Mouse (Mus musculus): ENCODE measurements around the gene Pex6. TPM values are rescaled to one million over a fixed set of nuclear protein-coding genes. Genes with fewer than 3 reads are reported as not detected.
A peak's percentile ranks its signal among the peaks of the same experiment; 100 is the strongest.

The Pex6 gene
- polyA plus RNA-seq, 1 experiment from 2014 or later = 10.4 TPM

DNA sequence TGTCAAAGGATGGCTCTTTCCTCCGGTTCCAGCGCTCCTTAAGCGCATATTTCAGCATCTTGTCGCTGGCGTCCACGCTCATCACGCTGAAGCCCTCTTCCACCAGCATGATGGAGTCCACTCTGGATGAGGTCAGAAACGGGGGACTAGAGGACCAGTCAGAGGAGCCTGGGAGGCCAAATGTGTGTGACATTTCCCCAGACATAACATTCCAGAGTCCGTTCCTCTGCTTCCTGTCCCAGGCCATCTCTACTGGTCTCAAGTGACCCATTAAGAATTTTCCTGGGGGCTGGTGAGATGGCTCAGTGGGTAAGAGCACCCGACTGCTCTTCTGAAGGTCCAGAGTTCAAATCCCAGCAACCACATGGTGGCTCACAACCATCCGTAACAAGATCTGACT, 16.0 kb downstream of the Pex6 start:
- H3K27ac ChIP-seq (ENCODE audit: low read depth, low read length) = no peak overlapping the region
- no peaks in the 10 kb centered on the region for H3K27me3 ChIP-seq (replicated peaks; ENCODE audit: control insufficient read depth, insufficient read depth, low read length)
- H3K4me1 ChIP-seq (replicated peaks; ENCODE audit: control insufficient read depth, insufficient read depth, low read length) = no peaks in the 10 kb centered on the region
- no peak overlapping the region for H3K4me3 ChIP-seq (ENCODE audit: low read depth, low read length)
- no peaks in the 10 kb centered on the region for H3K9me3 ChIP-seq (ENCODE audit: control insufficient read depth)
- WGBS = 91% methylated on average over 11 of the region's 11 CpGs
- H3K9ac ChIP-seq (ENCODE audit: low read depth, low read length) = no peak overlapping the region
- H3K36me3 ChIP-seq (ENCODE audit: control insufficient read depth, insufficient read depth) = peaks cover 28% of the 10 kb centered on the region
- no peak overlapping the region for H3K4me2 ChIP-seq (replicated peaks; ENCODE audit: low read depth)
- TF ChIP-seq CTCF (IDR thresholded peaks at IDR 0.05; ENCODE audit: low read depth) = no peak
- ATAC-seq = no peak

DNA sequence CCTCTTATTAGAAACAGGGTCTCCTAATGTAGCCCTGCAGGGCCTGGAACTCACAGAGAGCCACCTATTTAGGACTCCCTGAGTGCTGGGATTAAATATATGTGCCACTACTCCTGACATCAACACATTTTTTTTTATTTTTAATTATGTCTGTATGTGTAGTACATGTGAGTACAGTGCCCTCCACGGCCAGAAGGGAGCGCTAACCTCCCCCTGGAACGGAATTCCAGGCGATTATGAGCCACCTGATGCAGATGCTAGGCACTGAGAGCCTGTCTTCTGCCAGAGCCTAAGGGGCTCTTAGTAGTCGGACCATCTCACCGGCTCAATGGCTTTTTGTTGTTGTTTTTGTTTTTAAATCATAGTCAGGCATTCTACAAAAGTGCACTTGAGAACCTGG, 16.8 kb downstream of the Pex6 start:
- H3K9ac ChIP-seq (ENCODE audit: low read depth, low read length) = no peak overlapping the region
- no peak for ATAC-seq
- no peak overlapping the region for H3K27ac ChIP-seq (ENCODE audit: low read depth, low read length)
- H3K4me2 ChIP-seq (replicated peaks; ENCODE audit: low read depth) = no peak overlapping the region
- H3K36me3 ChIP-seq (ENCODE audit: control insufficient read depth, insufficient read depth) = peaks cover 23% of the 10 kb centered on the region
- no peaks in the 10 kb centered on the region for H3K27me3 ChIP-seq (replicated peaks; ENCODE audit: control insufficient read depth, insufficient read depth, low read length)
- H3K9me3 ChIP-seq (ENCODE audit: control insufficient read depth) = no peaks in the 10 kb centered on the region
- no peak overlapping the region for H3K4me3 ChIP-seq (ENCODE audit: low read depth, low read length)
- peak; percentile 57 for TF ChIP-seq CTCF (IDR thresholded peaks at IDR 0.05; ENCODE audit: low read depth)
- WGBS = 43% methylated on average over 6 of the region's 6 CpGs
- H3K4me1 ChIP-seq (replicated peaks; ENCODE audit: control insufficient read depth, insufficient read depth, low read length) = no peaks in the 10 kb centered on the region

- ATAC-seq = no peak; the same call in 1 of the 2 replicates
- no peak overlapping the region for H3K27ac ChIP-seq (ENCODE audit: low read depth, low read length)
- 47% methylated on average over 11 of the region's 11 CpGs for WGBS
- no peak for TF ChIP-seq CTCF (IDR thresholded peaks at IDR 0.05; ENCODE audit: low read depth)
- peaks cover 18% of the 10 kb centered on the region for H3K36me3 ChIP-seq (ENCODE audit: control insufficient read depth, insufficient read depth)
- no peaks in the 10 kb centered on the region for H3K9me3 ChIP-seq (ENCODE audit: control insufficient read depth)
- peak overlapping the region; percentile 66 for H3K4me2 ChIP-seq (replicated peaks; ENCODE audit: low read depth)
- no peak overlapping the region for H3K4me3 ChIP-seq (ENCODE audit: low read depth, low read length)
- no peaks in the 10 kb centered on the region for H3K4me1 ChIP-seq (replicated peaks; ENCODE audit: control insufficient read depth, insufficient read depth, low read length)
- no peak overlapping the region for H3K9ac ChIP-seq (ENCODE audit: low read depth, low read length)
- H3K27me3 ChIP-seq (replicated peaks; ENCODE audit: control insufficient read depth, insufficient read depth, low read length) = no peaks in the 10 kb centered on the region
Observed at GRCm38 (mm10) chr17:46728496-46728895, 17.2 kb downstream of the Pex6 start.

DNA sequence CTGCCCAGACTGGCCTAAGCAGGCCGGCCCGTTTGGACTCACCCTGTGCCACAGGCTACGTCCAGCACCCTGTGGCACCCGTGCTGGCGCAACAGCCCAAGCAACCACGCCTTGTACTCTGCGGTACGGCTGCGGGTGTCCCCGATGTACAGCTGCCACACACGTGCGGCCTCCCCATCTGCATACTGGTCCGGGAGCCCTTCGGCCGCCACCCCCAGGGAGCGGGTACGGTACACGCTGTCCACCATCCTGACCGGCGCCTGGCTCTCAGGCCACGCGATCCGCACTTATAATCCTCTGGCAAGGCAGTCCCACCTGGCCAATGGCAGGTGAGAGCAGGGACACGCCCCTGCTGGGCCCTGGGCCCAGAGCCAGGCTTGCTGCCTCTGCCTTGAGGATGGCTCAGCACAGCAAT, 17.6 kb downstream of the Pex6 start, which contains the start of gene Gnmt:
TSS of gene Gnmt (minus strand) at position 265 of the 415 bp plus-strand sequence.
- H3K9me3 ChIP-seq (ENCODE audit: control insufficient read depth) = no peaks in the 10 kb centered on the region
- no peak within 1 kb of the TSS; the same call in 1 of the 2 replicates for H3K4me3 ChIP-seq (ENCODE audit: low read depth, low read length)
- no peaks in the 10 kb centered on the region for H3K4me1 ChIP-seq (replicated peaks; ENCODE audit: control insufficient read depth, insufficient read depth, low read length)
- 8% methylated on average over 24 of the region's 24 CpGs for WGBS
- H3K27me3 ChIP-seq (replicated peaks; ENCODE audit: control insufficient read depth, insufficient read depth, low read length) = no peaks in the 10 kb centered on the region
- peak within 1 kb of the TSS; percentile 66 for H3K4me2 ChIP-seq (replicated peaks; ENCODE audit: low read depth)
- ATAC-seq = peak; percentile 64
- no peak within 1 kb of the TSS for H3K27ac ChIP-seq (ENCODE audit: low read depth, low read length)
- H3K9ac ChIP-seq (ENCODE audit: low read depth, low read length) = no peak within 1 kb of the TSS
- peaks cover 14% of the 10 kb centered on the region; the same call in 1 of the 2 replicates for H3K36me3 ChIP-seq (ENCODE audit: control insufficient read depth, insufficient read depth)
- TF ChIP-seq CTCF (IDR thresholded peaks at IDR 0.05; ENCODE audit: low read depth) = no peak

DNA sequence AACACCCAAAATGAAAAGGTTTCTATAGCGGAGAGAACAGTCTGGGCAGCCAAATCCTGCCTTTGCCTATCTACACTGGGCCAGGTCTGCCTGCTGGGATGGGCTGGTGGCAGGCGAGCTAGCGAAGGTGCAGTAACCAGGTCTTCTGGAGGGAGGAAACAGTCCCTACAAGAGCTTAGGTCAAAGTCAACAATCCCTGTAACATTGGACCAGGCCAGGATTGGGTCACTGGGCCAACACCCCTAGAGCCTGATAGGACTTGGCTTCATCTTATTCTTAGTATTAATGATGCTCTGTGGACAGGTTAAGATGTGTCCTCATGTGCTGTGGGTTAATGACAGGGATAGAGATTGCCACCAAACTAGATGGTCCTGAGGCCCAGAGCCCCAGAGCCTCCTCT, 22.8 kb downstream of the Pex6 start:
- Histone ChIP-seq H3K9me3 (ENCODE audit: control insufficient read depth) (no peaks in the 10 kb centered on the region), H3K9ac (ENCODE audit: low read depth, low read length) (no peak overlapping the region), H3K27me3 (replicated peaks; ENCODE audit: control insufficient read depth, insufficient read depth, low read length) (no peaks in the 10 kb centered on the region), H3K4me3 (ENCODE audit: low read depth, low read length) (no peak overlapping the region), H3K27ac (ENCODE audit: low read depth, low read length) (no peak overlapping the region), H3K4me1 (replicated peaks; ENCODE audit: control insufficient read depth, insufficient read depth, low read length) (no peaks in the 10 kb centered on the region), H3K4me2 (replicated peaks; ENCODE audit: low read depth) (no peak overlapping the region), H3K36me3 (ENCODE audit: control insufficient read depth, insufficient read depth) (peaks cover 3% of the 10 kb centered on the region; the same call in 1 of the 2 replicates)
- ATAC-seq = no peak
- TF ChIP-seq CTCF (IDR thresholded peaks at IDR 0.05; ENCODE audit: low read depth) = no peak
- 81% methylated on average over 3 of the region's 3 CpGs for WGBS

DNA sequence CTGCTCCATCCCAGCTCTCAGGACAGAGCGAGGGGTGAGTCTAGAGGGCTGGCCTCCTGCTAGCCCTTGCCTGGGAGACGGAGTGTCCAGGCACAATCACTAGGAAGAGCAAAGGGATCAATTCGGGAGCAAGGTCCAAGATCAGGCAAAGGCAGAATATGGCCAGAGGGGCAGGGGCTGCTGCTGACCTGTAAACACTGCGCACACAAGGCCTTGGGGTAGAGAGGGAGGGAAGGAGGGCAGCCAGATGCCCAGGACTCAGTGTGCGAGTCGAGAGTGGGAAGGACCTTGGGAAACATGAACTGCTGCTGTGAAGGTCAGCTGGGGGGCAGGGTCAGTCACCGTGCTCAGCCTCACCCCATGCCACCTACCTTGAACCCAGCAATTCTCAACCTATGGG, 24.0 kb downstream of the Pex6 start:
- 82% methylated on average over 7 of the region's 7 CpGs for whole genome bisulfite sequencing
- H3K27me3 ChIP-seq (replicated peaks; ENCODE audit: control insufficient read depth, insufficient read depth, low read length) = no peaks in the 10 kb centered on the region
- H3K4me3 ChIP-seq (ENCODE audit: low read depth, low read length) = no peak overlapping the region
- ATAC-seq = no peak
- no peak overlapping the region for H3K27ac ChIP-seq (ENCODE audit: low read depth, low read length)
- no peak overlapping the region for H3K4me2 ChIP-seq (replicated peaks; ENCODE audit: low read depth)
- H3K36me3 ChIP-seq (ENCODE audit: control insufficient read depth, insufficient read depth) = peaks cover 3% of the 10 kb centered on the region; the same call in 1 of the 2 replicates
- no peaks in the 10 kb centered on the region for H3K9me3 ChIP-seq (ENCODE audit: control insufficient read depth)
- no peaks in the 10 kb centered on the region for H3K4me1 ChIP-seq (replicated peaks; ENCODE audit: control insufficient read depth, insufficient read depth, low read length)
- no peak overlapping the region for H3K9ac ChIP-seq (ENCODE audit: low read depth, low read length)
- no peak for TF ChIP-seq CTCF (IDR thresholded peaks at IDR 0.05; ENCODE audit: low read depth)

- ATAC-seq = no peak
- Histone ChIP-seq H3K4me2 (replicated peaks; ENCODE audit: low read depth) (no peak overlapping the region), H3K9me3 (ENCODE audit: control insufficient read depth) (no peaks in the 10 kb centered on the region), H3K4me1 (replicated peaks; ENCODE audit: control insufficient read depth, insufficient read depth, low read length) (no peaks in the 10 kb centered on the region), H3K9ac (ENCODE audit: low read depth, low read length) (no peak overlapping the region), H3K4me3 (ENCODE audit: low read depth, low read length) (no peak overlapping the region), H3K27ac (ENCODE audit: low read depth, low read length) (no peak overlapping the region), H3K27me3 (replicated peaks; ENCODE audit: control insufficient read depth, insufficient read depth, low read length) (no peaks in the 10 kb centered on the region), H3K36me3 (ENCODE audit: control insufficient read depth, insufficient read depth) (peaks cover 3% of the 10 kb centered on the region; the same call in 1 of the 2 replicates)
- WGBS = 66% methylated on average over 10 of the region's 10 CpGs
- TF ChIP-seq CTCF (IDR thresholded peaks at IDR 0.05; ENCODE audit: low read depth) = peak; percentile 65
Observed at GRCm38 (mm10) chr17:46736160-46736559, 24.9 kb downstream of the Pex6 start.

All from intestine, postnatal 0 days (tissue).